Mouse (Mus musculus) frontal cortex, adult (tissue): Measurements from ENCODE around the gene Gm16181.

ENCODE experiments used
- ATAC-seq: cut with Nextera tagmentation; 2 replicates; pipeline ENCODE4 v1.9.2; 2017; ENCODE audit warnings: mild to moderate bottlenecking, moderate library complexity, mixed read lengths; ENCODE audit not compliant: low TSS enrichment

The Gm16181 gene

GRCm38 (mm10) chr17:35250348-35251120 is 29.9 kb downstream of the Gm16181 start:
- ATAC-seq: no peak

DNA sequence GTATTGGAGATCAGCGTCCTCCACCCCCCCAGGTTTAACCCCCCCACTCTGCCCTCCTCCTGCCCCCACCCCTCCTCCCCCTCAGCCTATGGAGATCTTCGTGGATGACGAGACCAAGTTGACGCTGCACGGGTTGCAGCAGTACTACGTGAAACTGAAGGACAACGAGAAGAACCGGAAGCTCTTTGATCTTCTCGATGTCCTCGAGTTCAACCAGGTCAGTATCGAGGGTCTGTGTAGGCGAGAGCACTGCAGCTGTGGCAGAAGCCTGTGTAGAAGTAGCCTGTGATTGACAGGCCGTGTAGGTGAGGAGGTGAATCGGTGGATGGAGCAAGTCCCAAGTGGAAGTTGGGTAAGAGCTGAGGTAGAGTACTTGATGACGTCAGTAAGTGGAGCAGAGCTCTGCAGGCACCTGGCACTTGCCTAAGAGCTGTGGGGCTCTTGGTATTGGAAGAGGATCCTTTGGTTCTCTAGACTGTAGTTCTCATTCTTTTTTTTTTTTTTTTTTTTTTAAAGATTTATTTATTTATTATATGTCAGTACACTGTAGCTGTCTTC is 30.6 kb downstream of the Gm16181 start:
- no peak for ATAC-seq

- no peak for ATAC-seq
Observed at GRCm38 (mm10) chr17:35251981-35252380, 31.3 kb downstream of the Gm16181 start.

DNA sequence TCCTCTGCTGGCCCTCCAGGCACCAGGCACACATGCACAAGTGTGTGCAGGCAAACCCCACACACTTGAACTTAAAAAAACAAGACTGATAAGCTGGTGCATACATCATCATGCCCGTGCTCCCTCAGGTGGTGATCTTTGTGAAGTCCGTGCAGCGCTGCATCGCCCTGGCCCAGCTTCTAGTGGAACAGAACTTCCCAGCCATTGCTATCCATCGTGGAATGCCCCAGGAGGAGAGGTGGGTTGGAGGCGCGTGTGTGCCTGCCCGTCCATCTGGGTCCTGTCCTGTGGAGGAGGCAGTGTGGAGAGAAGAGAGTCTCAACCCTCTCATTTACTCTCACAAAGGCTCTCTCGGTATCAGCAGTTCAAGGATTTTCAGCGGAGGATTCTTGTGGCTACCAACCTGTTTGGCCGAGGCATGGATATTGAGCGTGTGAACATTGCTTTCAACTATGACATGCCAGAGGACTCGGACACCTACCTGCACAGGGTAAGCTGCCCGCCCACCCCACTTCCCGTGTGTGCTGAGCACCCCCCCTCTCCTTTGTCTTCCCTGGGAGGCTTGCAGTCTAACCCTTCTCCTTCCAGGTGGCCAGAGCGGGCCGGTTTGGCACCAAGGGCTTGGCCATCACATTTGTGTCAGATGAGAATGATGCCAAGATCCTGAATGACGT is 32.1 kb downstream of the Gm16181 start:
- ATAC-seq: 0 out of 2 replicates have a peak, but pooled peaks have one; percentile 29

DNA sequence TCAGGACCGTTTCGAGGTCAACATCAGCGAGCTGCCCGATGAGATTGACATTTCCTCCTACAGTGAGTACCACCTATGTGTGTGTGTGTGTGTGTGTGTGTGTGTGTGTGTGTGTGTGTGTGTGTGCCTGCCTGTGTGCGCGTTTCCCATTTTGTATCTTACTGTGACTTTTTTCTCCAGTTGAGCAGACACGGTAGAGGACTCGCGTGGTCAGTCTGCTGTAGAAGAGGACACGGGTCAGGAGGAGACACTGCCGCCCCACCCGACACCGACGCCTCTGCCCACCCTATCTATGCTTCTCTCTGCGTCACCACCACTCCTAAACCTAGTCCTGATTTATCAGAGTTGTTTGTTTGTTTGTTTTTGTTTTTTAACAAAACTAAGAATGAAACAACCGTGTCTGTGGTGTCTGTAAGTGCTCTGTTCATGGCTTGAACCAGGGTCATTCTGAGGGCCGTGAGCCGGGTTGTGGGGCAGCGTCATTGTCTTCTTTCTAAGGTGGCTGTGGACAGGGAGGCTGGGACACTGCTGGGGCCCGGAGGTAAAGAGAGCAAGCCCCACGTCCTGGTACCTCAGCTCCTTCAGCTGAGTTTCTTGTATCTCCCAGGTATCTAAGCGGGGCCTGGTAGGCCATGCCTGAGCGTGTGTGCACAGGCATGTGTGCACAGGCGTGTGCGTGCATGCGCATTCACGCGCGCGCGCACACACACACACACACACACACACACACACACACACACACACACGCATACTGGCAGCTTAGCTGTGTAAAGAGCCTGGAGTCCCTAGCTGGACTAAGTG is 32.9 kb downstream of the Gm16181 start:
- no peak for ATAC-seq

DNA sequence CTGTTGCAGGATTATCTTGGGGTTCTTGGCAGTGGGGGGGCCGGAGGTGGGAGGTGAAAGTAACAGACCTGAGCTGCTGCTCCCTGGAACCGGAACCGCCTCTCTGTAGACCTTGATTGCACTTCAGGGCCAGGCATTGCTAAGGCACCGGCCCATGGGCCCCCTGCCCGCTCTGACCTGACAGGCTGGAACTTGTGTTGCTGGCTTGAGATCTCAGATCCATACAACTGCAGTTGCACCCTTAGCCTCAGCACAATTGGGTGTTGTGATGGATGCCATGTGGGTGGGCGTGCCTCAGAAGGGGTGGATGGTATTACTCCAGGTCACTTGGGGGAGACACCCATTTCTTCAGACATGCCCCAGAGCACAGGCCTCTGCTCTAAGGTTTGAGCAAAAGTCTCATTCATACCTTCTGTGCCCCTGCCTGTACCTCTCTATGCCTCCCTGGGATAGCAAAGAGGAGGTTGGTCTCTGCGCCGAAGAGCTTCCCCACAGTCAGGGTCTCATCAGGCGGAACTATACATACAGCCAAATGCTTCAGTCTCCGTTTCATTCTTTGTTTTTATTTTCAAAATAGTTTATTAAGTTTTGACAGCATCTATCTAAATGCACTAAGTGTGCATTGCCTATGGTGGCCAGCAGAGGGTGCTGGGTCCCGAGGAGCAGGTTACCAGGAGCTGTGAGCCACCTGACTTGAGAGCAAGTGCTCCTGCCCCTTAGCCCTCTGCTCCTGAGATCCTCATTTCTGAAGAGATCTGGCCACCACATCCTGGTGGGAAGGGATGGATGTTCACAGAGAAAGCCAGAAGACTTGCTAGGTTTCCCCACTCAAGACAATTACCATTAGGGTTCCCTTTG is 33.8 kb downstream of the Gm16181 start:
- no peak for ATAC-seq

DNA sequence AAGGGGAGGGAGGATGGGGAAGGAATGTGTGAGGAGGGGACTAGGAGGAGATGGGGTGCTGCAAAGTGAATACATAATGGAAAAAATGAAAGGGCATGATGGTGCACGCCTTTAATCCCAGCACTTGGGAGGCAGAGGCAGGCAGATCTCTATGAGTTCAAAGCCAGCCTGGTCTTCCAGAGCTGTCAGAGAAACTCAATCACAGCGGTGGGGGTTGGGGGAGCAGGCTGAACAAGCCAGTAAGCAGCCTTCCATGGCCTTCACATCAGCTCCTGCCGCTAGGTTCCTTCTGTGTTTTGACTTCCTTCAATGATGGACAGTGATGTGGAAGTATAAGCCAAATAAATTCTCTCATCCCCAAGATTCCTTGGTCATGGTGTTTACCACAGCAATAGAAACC is 34.7 kb downstream of the Gm16181 start:
- ATAC-seq: no peak

DNA sequence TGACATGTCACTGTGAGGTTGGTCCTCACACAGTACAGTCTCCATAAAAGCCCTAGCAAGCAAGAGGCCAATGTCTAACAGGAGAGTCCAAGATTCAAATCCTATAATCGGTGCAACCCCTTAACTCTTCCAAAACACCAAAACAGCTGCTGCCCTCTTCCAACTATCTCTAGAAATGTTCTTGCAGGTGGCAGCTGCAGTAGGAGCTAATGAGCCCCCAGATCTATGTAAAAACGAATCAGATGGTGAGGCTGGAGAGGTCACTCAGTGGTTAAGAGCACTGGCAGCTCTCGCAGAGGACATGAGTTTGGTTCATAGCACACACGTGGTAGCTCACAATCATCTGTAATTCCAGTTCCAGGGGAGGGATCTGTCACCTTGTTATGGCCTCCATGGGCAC is 35.1 kb downstream of the Gm16181 start:
- no peak for ATAC-seq

- ATAC-seq: no peak
Observed at GRCm38 (mm10) chr17:35257378-35257777, 36.7 kb downstream of the Gm16181 start.

- ATAC-seq: peak; percentile 39; the same call in 1 of the 2 replicates
Observed at GRCm38 (mm10) chr17:35257824-35258491, 37.3 kb downstream of the Gm16181 start.

DNA sequence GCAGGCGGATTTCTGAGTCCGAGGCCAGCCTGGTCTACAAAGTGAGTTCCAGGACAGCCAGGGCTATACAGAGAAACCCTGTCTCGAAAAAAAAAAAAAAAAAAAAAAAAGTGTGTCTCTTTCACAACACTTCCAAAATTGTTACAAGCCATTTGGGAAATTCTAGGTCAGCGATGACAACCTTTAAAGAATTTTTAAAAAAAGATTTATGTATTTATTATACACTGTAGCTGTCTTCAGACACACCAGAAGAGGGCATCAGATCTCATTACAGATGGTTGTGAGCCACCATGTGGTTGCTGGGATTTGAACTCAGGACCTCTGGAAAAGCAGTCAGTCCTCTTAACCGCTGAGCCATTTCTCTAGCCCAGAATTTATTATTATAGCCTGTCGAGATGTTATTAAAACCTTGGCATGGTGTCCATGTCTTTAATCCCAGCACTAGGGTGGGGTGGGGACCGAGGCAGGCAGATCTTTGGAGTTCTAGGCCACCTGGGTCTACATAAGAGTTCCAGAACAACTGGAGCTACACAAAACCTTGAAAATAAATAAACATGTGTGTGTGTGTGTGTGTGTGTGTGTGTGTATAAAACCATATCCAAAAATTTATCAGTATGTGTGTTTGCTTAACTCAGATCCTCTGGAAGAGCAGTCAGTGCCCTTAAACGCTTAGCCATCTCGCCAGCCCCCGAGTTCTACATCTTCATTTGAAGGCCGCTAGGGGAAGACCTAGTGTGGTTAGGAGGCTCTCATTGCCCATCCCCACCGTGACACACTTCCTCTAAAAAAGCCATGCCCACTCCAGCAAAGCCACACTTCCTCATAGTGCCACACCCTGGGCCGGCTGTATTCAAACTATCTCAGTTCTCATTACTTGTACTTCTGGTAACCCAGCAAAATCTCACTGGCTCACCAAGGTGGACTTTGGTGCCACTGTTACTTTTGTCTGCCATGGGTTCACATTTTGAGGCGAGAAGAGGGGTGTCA is 38.2 kb downstream of the Gm16181 start:
- no peak for ATAC-seq

DNA sequence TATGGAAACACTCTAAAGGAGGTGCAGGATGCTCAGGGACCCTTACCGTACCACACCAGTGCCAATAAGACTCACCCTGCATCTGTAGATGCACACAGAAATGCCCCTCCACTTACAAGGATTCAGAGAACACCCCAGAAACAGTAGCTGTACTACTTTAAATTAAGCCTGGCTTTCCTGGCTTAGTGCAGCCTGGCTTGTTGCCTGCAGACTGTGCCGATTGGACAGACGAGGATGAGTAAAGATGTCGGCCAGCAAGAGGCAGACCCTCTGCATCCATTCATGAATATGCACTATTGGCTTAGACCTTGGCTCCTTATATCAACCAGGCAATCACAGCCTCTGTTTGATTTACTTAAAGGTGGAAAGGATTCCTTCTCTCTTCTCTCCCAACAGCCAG is 39.0 kb downstream of the Gm16181 start:
- ATAC-seq: no peak

- no peak for ATAC-seq
Observed at GRCm38 (mm10) chr17:35261651-35262050, 41.0 kb downstream of the Gm16181 start.

DNA sequence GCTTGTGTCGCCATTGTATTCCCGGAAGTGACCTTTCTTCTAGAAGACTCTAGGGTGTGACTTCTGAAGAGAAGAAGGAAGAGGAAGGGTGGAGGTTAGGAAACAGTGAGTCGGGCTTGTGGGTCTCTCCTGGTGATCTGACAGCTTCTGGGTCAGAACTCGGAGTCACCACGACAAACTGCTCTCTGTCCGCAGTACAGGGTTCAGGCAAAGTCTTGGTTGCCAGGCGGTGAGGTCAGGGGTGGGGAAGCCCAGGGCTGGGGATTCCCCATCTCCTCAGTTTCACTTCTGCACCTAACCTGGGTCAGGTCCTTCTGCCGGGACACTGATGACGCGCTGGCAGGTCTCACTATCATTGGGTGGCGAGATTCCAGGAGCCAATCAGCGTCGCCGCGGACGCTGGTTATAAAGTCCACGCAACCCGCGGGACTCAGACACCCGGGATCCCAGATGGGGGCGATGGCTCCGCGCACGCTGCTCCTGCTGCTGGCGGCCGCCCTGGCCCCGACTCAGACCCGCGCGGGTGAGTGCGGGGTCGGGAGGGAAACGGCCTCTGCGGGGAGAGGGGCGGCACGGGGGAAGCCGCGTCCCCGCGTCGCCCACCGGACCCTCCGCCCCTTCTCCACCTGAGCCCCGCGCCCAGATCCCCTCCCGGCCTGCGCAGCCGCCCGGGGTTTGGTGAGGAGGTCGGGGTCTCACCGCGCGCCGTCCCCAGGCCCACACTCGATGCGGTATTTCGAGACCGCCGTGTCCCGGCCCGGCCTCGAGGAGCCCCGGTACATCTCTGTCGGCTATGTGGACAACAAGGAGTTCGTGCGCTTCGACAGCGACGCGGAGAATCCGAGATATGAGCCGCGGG is 42.3 kb downstream of the Gm16181 start, which contains the start of gene H2-D1:
Gene H2-D1 (plus strand): TSS at position 67 of the 859 bp plus-strand sequence.
- ATAC-seq: peak; percentile 96

- ATAC-seq: no peak
Observed at GRCm38 (mm10) chr17:35263523-35263883, 42.9 kb downstream of the Gm16181 start.

- no peak for ATAC-seq
Observed at GRCm38 (mm10) chr17:35267399-35268086, 46.9 kb downstream of the Gm16181 start.

DNA sequence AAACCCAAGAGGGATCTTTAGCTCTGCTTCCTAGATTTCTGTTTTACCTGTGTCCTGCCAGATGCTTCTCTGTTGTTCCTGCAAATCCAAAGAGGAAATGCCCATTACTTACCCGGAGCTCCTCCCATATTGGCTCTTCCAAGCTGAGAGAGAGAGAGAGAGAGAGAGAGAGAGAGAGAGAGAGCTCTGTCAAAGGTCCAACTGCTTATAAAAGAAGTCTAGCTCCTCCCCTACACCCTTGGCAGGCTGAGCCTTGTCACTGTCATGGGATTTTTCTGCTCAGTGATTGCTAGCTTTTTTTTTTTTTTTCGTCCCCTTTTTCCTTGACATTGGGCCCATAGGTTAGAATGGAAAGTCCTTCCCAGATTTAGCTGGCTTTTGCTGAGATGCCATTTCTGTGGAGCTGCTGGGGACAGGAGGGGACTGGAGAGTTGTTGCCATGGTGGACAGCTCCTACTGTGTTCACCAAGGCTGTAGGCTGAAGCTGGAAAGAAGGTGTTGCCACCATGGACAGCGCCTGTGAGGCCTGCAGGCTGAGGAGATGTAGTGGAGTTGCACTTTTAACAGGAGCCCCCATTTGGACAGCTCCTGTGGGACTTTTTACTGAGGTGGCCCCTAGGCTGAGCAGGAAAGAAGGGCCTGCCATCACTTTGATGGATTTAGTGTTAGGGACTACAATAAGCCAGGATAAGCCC is 49.2 kb downstream of the Gm16181 start:
- no peak for ATAC-seq
